Mouse (Mus musculus) CD8-positive naive resting alpha-beta T cell, adult 2 months (primary cell): ENCODE measurements around the gene D630045J12Rik.

Experiments used
- DNase-seq, 2 experiments: peaks; one replicate each; pipeline ENCODE4 v3.0.0; 2022; ENCODE audit warnings: low read depth in 2 of 2, low spot score in 2 of 2

The D630045J12Rik gene

DNA sequence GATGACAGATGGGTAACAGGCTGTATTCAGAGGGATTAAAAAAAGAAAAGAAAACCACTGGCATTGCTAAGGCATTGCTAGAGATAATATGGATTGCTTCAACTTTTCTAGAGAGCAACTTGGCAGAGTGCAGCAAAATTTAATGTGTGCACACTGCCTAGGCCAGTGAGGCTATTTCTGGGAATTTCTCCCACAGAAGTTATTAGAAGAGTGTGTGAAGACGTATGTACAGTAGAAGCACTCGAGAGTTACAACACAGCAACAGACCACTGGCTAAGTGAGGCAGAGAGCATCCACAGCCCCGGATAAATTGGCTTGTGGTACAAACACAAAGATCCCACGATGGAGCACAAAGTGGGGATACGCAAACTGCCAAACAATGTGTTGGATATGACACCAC is 11.0 kb downstream of the D630045J12Rik start:
- no peak for DNase-seq

DNA sequence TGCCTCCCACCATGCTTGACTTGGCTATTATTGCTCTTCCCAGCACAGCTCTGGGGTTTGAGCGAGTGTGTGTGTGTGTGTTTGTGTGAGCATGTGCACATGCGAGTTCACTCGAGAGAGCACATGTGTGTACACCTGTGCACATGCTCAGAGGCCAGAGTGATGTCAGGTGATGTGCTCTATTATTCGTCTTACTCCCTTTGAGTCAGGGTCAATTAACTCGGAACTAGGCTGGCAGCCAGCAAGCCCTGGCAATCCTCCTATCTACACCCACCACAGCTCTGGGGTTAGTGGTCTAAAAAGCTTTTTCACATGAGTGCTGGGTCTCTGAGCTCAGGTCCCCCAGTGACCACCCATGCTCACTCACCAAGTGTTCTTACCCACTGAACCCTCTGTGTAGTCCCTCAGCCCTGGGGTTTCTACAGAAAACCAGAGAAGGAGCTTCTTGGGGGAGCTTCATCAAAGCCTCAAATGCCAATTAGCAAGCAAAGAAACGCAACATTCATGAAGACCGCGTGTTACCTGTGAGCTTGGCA is 11.4 kb downstream of the D630045J12Rik start:
- no peak for DNase-seq

DNA sequence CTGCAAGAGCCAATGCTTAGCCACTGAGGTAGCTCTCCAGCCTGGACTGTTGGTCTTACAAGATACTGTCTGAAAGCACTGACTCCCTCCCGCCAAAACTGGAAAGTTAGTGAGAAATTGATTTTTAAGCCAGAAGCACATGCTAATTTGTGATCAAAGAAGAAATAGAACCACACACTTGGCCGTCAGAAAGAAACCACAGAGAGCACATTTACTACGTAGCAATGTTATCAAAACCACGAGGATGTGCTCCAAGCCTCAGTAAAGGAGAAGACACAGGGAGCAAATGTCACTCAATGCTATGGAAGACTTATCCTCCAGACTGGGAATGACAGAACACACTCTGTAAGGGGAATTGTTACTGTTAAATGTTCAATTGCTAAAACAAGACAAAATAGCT is 12.3 kb downstream of the D630045J12Rik start:
- DNase-seq, result no peak

DNA sequence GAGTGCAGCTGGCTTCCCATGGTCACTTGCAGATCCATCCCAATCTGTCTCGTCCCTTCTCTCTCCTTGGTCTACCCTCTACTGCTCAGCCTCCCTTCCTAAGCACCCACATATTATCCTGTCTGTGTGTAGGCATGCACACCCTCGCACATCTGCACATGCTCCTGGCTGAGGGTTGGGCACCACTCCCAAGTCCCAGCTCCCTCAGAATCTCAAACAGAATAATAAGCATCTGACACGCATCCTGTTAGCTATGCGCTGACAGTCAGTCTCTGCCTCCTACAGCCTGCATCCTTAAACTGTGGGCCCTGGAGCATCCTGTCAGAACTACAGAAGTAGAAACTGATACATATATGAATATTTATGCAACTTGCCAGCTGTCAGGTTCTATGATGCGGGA is 13.2 kb downstream of the D630045J12Rik start:
- no peak for DNase-seq

DNA sequence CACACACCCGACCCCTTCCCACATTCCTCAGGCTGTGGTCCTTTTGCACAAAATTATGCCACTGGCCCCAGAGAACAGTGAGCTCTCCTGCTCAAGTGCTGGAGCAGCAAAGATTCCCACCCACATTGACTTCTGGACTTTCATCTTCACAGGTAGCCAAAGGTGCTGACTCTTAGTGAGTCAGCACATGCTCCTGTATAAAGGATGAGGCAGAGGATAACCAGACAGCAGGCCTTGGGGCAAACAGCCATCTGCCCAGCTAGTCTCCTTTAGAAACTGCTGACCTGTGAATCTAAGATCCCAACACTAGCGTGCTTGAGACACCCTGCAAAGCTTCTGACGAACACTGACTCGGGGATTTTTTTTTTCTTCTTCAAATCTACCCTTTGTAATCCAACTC is 15.4 kb downstream of the D630045J12Rik start:
- no peak for DNase-seq

DNA sequence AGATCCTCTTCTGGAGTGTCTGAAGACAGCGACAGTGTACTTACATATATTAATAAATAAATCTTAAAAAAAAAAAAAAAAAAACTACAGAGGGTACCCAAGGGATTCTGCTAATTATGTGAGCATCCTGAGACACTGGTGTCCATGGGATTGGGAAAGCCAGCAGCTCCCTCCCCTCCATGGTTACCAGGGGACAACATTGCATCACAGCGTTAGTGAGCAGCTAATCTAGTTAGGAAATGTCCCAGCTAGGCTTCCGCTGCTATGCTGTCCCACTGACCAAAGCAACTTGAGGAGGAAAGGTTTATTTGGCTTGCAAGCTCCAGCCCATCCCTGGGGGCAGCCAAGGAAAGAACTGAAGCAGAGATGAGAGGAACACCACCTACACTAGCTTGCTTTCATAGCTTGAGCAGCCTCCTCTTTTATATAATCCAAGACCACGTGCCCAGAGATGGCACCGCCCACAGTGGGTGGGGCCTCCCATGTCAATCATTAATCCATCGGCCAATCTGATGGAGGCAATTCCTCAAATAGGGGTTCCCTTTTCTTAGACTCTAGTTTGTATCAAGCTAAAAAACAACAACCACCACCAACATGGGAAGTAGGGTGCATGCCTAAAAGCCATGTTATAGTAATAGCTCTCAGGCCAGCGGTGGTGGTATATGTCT is 17.7 kb downstream of the D630045J12Rik start:
- DNase-seq, result no peak

DNA sequence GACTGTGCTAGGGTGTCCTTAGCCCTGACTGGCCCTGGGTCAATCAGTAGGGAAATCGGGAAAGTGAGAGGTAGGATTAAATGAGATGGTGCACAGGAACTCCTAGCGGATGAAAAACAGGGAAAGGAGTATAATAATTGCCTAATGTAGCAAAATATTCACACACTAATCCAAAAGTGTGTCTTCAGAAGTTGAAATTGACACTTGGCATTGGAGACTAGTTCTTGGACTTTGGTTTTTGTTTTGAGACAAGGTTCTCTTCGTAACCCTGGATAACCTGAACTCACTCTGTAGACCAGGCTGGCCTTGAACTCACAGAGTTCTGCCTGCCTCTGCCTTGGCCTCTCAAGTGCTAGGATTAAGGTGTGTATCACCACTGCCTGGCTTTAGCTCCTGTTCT is 20.0 kb downstream of the D630045J12Rik start:
- no peak for DNase-seq

DNA sequence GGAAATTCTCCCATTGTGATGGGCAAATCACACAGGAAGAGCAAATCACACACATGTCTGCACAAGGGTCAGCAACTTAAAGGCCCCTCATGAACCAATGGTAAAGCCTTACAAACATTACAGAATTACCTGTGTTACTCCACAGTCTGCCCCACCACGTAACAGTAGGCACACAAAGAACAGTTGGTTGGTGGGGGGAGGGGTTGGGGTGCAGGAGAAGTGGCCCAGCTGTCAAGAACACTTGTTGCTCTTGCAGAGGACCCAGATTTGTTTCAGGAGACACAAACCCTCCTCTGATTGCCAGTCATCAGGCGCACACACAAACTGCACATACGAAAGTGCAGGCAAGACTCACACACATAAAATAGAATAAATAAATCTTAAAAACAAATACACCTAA is 20.9 kb downstream of the D630045J12Rik start:
- DNase-seq, result no peak

DNA sequence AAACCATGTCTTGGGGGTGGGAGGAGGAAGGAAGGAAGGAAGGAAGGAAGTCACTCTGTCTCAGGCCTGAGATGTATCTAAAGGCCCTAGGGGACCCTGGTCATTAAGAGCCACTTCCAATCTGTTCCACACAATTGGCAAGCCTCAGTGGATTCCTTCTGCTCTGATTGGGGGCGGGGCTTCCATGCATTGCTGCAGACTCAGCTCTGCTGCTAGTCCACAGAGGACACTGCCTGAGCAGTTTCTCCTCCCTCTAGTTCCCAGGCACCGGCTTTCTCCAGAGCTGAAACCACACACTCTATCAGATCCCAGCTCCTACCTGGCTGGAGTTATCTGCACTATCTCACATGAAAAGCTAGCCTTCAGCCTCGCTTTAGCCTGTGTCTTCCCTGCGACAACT is 21.8 kb downstream of the D630045J12Rik start:
- DNase-seq, result no peak

DNA sequence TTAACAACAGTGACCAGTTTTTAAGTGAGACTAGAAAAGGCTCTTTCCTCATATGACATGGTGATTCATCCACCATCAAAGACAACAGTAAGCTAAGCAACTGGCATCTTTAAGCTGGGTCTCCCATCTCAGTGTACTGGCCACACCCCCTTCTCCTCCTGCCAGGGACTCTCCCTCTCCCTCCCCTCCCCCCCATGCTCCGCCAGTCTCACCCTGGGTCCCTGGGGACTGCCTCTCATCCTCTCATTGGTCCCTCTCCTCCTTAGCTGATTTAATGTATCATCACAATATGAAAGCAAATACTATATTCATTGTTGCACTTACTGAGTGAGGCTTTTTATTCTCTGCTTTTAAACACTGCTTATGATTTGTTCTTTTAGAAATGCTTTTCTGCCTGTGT is 29.7 kb downstream of the D630045J12Rik start:
- no peak for DNase-seq

DNA sequence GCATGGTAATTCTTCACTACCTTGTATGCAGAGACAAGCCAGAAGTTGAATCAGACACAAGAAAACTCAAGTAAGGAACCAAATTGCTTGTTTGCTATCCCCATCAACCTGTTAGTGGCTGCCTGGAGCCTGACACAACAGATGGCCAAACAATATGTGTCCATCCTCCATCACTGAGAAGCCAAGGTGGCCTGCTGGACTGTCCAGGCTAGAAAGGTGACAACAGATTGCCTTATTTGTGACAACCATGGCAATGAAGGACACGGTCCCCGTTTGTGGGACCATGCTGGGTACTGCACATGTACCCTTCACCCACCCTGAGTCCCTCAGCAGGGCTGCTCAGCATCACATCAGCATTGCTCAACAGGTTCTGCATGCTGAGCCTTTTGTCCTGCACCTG is 34.5 kb downstream of the D630045J12Rik start:
- no peak for DNase-seq

DNA sequence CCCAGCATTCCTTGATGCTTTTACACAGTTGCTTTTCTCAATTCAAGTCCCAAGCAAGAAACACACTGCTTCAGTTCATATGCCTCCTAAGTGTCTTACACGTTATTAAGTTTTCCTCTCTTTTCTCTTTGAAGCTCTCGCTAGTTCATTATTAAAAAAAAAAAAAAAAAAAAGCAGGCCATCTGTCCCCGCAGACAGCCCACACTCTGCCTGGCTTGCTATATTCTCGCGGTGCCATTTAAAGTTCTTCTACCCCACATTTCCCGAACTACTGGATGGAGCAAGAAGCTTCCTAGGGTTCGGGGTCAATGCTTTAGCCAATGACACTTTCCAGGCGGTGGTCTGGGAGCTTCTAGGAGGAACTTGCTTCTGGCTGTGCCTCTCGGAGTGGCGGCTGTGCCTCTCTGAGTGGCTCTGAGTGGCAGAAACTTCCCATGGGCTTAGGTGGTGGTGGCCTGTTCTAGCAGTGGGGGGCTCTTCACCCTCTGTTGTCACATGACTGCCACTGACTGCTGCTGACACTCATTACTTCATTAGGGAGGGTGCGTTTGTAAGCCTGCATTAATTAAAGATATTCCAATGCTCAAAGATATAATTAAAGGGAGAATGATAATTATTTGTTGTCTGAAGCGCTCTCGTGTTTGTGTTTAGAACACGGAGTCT is 38.2 kb downstream of the D630045J12Rik start:
- no peak for DNase-seq

DNA sequence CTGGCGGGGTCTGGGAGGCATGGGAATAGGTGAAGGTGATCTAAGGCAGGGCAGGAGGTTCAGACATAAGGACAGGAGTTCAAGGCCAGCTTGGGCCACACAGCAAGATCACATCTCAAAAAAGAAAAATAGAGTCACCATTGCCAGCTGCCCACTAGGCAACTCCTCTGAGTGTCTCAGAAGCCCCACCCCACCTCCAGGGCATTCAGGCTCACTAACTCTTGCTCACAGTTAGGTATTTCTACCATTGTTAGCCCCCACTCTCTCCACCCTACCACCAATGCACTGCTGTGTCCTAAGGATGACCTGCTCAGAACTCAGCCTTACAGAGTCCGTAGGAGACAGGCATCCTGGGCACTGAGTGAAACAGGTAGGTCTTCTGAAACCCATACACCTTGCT is 46.2 kb downstream of the D630045J12Rik start:
- no peak for DNase-seq

DNA sequence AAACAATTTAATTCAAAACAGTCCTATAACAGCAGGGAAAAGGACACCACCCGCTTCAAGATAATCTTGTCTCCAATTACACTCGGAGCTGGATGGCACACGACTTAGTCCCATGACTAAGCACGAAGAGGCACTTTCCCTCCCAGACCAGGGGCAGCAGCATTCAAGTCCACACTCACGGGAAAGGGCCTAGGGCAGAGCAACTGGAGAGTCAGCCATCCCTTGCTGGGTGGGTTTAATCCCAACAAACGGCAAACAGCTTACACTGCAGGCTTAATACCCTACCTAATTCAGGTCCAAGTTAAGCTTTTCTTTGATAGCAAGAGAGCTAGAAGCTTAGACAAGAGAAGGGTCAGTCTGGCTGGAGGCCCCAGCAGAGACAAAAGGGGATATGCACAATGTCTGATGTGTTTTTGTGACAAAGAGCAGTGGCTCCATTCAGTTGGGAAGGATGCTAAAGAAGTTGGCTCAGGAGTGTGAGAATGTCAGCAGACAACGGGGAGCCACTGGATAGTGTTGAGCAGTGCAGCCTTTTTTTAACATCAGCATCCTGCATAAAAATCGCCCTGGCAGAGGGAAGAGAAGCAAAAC is 46.8 kb downstream of the D630045J12Rik start:
- DNase-seq, result no peak

DNA sequence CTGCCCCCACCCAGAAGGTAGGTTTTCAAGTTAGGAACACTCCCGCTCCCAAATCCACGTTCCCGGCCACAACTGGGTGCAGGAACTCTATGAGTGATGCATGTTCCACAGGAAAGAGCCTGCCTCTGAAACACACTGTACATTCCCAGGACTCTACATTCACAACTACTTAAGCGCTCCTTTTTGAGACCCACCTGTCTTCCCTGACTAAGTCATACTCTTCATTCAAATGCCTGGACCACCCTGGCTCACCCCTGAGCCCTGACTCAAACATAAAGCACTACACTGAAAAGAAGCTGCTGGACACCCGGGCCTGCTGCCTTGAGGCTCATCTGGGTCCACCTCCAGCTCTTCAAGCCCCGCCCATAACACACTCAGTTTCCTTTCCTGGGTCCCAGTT is 48.4 kb downstream of the D630045J12Rik start:
- DNase-seq, result no peak

DNA sequence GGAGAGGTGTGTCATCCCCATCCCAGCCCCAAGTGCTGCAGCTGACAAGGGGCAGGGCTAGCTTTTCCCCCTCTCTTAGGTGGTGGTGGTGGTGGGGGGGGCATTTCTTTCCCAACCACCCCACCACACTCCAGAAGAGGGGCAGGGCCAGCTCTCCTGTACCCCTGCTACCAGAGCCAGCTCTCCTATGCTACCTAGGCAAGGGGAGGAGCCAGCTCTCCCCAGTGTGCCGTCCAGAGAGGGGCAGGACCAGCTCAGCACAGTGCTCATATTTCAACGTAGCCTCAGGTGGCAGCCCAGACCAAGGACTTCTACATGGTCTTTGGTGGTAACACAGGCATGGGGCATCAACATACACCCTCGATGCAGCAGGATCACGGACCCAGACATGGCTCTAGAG is 50.0 kb downstream of the D630045J12Rik start:
- DNase-seq, result no peak

DNA sequence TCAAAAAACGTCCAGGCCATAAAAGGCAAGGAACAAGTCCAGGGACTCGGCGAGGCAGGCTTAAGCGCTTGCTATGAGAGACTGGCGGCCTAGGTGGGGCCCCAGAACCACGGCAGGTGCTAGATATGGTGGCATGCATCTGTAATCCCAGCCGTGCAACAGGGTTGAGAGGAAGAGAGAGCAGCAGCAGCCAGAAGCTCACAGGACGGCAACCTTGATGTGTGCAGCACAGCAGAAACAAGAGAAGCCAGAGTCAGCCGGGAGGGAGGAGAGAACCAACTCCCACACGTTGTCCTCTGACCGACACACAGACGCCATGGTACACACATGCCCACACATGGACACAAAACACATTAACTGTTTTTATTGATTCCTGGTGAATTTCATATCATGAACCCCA is 51.0 kb downstream of the D630045J12Rik start:
- no peak for DNase-seq

DNA sequence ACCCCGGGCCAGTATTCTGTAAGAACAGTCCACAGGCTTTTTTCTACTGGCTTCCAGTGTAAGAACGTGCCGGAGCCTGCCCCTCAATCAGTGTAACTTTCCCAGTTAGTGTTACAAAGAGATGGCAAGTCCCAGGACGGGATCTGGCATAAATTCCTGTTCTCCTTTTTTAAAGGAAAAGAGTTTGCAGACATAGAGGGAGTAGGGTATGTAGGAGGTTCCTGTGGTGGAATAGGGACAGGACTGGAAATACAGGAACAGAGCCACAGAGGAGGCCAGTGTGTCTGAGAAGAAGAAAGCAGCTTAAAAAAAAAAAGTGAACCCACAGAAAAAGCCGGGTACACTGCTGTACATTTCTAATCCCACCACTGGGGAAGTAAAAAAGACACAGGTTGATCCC is 52.3 kb downstream of the D630045J12Rik start:
- DNase-seq, result no peak

DNA sequence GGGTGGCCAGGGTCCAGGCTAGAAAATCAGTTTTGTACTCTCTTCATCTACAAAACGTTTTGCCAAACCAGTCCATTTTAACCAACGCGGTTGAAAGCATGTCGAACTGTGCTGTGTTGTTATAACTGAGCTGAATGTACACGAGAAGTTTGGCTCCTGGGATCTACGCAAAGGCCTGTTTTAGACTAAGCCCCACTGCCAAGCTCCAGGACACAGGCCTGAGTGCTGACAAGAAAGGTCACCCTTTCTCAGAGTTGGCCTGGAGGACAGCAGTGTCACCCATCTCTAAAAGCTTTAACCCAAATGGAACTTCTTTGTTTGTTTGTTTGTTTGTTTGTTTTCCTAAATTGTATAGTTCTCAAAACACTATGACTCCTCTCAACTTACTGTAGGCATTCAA is 54.2 kb downstream of the D630045J12Rik start:
- no peak for DNase-seq

DNA sequence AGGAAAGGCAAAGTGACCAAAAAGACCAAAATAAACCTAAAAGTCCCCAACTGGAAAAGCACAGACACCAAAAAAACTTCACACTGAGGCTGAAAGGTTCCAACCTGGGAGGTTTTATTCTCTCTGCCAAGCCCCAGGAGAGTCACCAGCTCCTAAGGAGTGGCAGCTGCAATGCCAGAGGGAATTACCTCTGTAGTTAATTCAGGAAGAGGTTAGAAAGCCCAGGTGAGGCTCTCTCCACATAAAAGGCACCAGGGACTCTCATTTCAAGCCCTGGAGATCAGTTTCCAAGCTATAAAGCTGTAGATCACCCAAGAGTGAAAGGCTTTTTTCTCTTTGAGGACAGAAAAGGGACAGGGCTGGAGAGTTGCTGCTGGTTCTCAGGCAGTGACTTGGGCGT is 55.1 kb downstream of the D630045J12Rik start:
- DNase-seq, result no peak

DNA sequence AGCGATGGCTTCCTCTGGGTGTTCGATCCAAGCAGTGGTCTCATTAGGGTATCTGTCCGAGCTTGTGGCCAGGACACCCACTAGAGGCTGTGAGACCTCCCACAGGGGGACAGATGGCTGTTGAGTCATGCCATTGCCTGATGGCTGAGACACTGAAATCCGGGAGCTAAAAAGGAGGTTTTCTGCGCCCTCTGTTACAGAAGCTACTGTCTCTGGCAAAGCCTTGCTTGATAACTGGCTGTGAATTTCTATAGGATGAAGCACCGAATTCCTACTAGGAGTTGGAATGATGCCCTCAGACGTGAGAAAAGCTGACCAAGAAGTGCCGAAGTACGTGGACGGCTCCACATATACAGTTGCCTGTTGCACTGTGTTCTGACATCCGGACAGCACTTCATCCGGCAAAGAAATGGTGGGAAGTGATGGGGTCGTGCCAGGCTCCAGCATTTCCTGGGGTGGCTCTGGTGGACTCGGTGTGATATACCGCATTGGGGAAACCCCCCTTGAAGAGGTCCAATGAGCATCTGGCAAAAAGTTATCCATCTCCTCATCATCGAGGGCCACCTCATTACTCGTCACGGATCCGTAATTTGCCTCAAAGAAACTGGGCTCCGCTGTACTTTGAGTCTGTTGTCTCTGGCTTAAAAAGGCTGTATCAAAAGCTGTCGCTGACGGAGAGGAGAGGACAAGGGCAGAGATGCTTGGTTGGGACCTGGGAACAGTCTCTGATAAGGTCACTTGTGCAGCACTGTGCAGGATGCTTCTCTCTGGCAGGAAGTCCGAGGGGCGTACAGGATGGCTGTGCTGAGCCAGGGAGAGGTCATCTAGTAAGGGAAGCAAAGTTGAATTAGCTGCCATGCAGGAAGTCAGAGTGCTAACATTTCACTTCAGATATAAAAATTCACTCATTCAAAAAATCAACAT is 57.3 kb downstream of the D630045J12Rik start:
- DNase-seq, result no peak
